Mouse (Mus musculus): ENCODE measurements at regions not wholly inside any gene's neighbourhood (a gene's known extent, or its start where the extent isn't known, plus 50 kb on each side); places are given as distances from the start of the nearest gene placed in this dataset.

GRCm38 (mm10) chr6:147686927-147687326 is 211.3 kb downstream of the Ccdc91 start:
- Histone ChIP-seq H3K36me3 (ENCODE audit: control insufficient read depth, insufficient read depth) (no peaks in the 10 kb centered on the region), H3K9ac (ENCODE audit: low read depth, low read length) (no peak overlapping the region), H3K4me1 (replicated peaks; ENCODE audit: control insufficient read depth, insufficient read depth, low read length) (no peaks in the 10 kb centered on the region), H3K9me3 (ENCODE audit: control insufficient read depth) (no peaks in the 10 kb centered on the region), H3K4me3 (ENCODE audit: low read depth, low read length) (no peak overlapping the region), H3K4me2 (replicated peaks; ENCODE audit: low read depth) (no peak overlapping the region), H3K27ac (ENCODE audit: low read depth, low read length) (no peak overlapping the region), H3K27me3 (replicated peaks; ENCODE audit: control insufficient read depth, insufficient read depth, low read length) (no peaks in the 10 kb centered on the region)
- TF ChIP-seq CTCF (IDR thresholded peaks at IDR 0.05; ENCODE audit: low read depth): peak; percentile 36
- no peak for ATAC-seq
- 71% methylated on average over 6 of the region's 6 CpGs for WGBS

- H3K9ac ChIP-seq (ENCODE audit: low read depth, low read length): no peak overlapping the region
- H3K27ac ChIP-seq (ENCODE audit: low read depth, low read length): no peak overlapping the region
- H3K27me3 ChIP-seq (replicated peaks; ENCODE audit: control insufficient read depth, insufficient read depth, low read length): no peaks in the 10 kb centered on the region
- no peaks in the 10 kb centered on the region for H3K36me3 ChIP-seq (ENCODE audit: control insufficient read depth, insufficient read depth)
- no peak for TF ChIP-seq CTCF (IDR thresholded peaks at IDR 0.05; ENCODE audit: low read depth)
- H3K9me3 ChIP-seq (ENCODE audit: control insufficient read depth): no peaks in the 10 kb centered on the region
- ATAC-seq: no peak
- no peaks in the 10 kb centered on the region for H3K4me1 ChIP-seq (replicated peaks; ENCODE audit: control insufficient read depth, insufficient read depth, low read length)
- H3K4me3 ChIP-seq (ENCODE audit: low read depth, low read length): no peak overlapping the region
- whole genome bisulfite sequencing: 100% methylated on average over 1 of the region's 1 CpGs
- H3K4me2 ChIP-seq (replicated peaks; ENCODE audit: low read depth): no peak overlapping the region
These were observed 222.6 kb downstream of the Ccdc91 start for GRCm38 (mm10) chr6:147698255-147698654.

- no peaks in the 10 kb centered on the region for H3K27me3 ChIP-seq (replicated peaks; ENCODE audit: control insufficient read depth, insufficient read depth, low read length)
- 75% methylated on average over 3 of the region's 3 CpGs for WGBS
- no peak for ATAC-seq
These were observed 223.8 kb downstream of the Ccdc91 start for GRCm38 (mm10) chr6:147699449-147699848.

DNA sequence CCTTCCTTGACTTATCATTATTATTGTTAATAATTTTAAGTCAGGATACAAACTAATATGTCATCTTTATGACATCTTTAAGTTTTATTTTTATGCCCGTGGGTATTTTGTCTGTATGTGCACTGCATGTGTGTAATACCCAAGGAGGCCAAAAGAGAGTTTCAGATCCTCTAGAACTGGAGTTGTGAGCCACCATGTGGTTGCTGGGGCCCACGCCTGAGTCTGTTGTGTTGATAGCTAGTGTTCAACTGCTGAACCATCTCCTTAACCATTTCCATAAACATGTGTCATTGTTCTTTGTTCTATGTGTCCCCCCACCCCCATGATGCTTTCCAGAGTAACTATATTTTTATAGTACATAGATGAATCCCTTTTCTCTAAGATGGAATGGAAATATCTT is 225.0 kb downstream of the Ccdc91 start:
- TF ChIP-seq CTCF (IDR thresholded peaks at IDR 0.05; ENCODE audit: low read depth): 0 out of 2 replicates have a peak, but pooled peaks have one; percentile 7
- Histone ChIP-seq H3K4me2 (replicated peaks; ENCODE audit: low read depth) (no peak overlapping the region), H3K36me3 (ENCODE audit: control insufficient read depth, insufficient read depth) (no peaks in the 10 kb centered on the region), H3K27me3 (replicated peaks; ENCODE audit: control insufficient read depth, insufficient read depth, low read length) (no peaks in the 10 kb centered on the region), H3K27ac (ENCODE audit: low read depth, low read length) (no peak overlapping the region), H3K9ac (ENCODE audit: low read depth, low read length) (no peak overlapping the region), H3K4me3 (ENCODE audit: low read depth, low read length) (no peak overlapping the region), H3K9me3 (ENCODE audit: control insufficient read depth) (no peaks in the 10 kb centered on the region), H3K4me1 (replicated peaks; ENCODE audit: control insufficient read depth, insufficient read depth, low read length) (no peaks in the 10 kb centered on the region)
- 65% methylated on average over 2 of the region's 2 CpGs for WGBS
- no peak for ATAC-seq

More at GRCm38 (mm10) chr6:147699449-147699848, 223.8 kb downstream of the Ccdc91 start:
- Histone ChIP-seq H3K4me3 (ENCODE audit: low read depth, low read length) (no peak overlapping the region), H3K9me3 (ENCODE audit: control insufficient read depth) (no peaks in the 10 kb centered on the region), H3K9ac (ENCODE audit: low read depth, low read length) (no peak overlapping the region), H3K27ac (ENCODE audit: low read depth, low read length) (no peak overlapping the region), H3K4me2 (replicated peaks; ENCODE audit: low read depth) (no peak overlapping the region), H3K36me3 (ENCODE audit: control insufficient read depth, insufficient read depth) (no peaks in the 10 kb centered on the region), H3K4me1 (replicated peaks; ENCODE audit: control insufficient read depth, insufficient read depth, low read length) (no peaks in the 10 kb centered on the region)
- no peak for TF ChIP-seq CTCF (IDR thresholded peaks at IDR 0.05; ENCODE audit: low read depth)

DNA sequence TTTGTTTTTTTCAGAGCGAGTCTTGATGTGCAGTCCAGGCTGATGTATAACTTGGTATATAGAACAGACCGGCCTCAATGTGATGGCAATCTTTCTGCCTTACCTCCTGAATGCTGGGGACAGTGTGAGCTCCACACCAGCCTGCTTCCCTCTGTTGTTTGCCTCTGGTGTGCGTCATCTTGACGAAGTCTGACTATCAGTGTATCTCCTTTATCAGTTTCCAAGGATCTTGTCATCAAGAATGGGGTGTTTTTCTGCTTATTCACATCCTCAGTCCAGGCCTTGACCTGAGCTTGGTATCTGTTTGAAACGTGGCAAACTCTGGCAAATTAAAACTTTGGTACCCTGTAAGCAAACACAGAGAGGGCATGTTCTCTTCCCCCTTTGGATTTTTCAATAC is 226.3 kb downstream of the Ccdc91 start:
- Histone ChIP-seq H3K36me3 (ENCODE audit: control insufficient read depth, insufficient read depth) (no peaks in the 10 kb centered on the region), H3K9ac (ENCODE audit: low read depth, low read length) (no peak overlapping the region), H3K4me2 (replicated peaks; ENCODE audit: low read depth) (no peak overlapping the region), H3K27me3 (replicated peaks; ENCODE audit: control insufficient read depth, insufficient read depth, low read length) (no peaks in the 10 kb centered on the region), H3K9me3 (ENCODE audit: control insufficient read depth) (no peaks in the 10 kb centered on the region), H3K27ac (ENCODE audit: low read depth, low read length) (no peak overlapping the region), H3K4me1 (replicated peaks; ENCODE audit: control insufficient read depth, insufficient read depth, low read length) (no peaks in the 10 kb centered on the region), H3K4me3 (ENCODE audit: low read depth, low read length) (no peak overlapping the region)
- no peak for TF ChIP-seq CTCF (IDR thresholded peaks at IDR 0.05; ENCODE audit: low read depth)
- no peak for ATAC-seq
- 66% methylated on average over 5 of the region's 5 CpGs for WGBS

- WGBS: 83% methylated on average over 5 of the region's 5 CpGs
- TF ChIP-seq CTCF (IDR thresholded peaks at IDR 0.05; ENCODE audit: low read depth): no peak
- Histone ChIP-seq H3K4me3 (ENCODE audit: low read depth, low read length) (no peak overlapping the region), H3K9me3 (ENCODE audit: control insufficient read depth) (no peaks in the 10 kb centered on the region), H3K4me1 (replicated peaks; ENCODE audit: control insufficient read depth, insufficient read depth, low read length) (no peaks in the 10 kb centered on the region), H3K36me3 (ENCODE audit: control insufficient read depth, insufficient read depth) (no peaks in the 10 kb centered on the region), H3K9ac (ENCODE audit: low read depth, low read length) (no peak overlapping the region), H3K27ac (ENCODE audit: low read depth, low read length) (no peak overlapping the region), H3K4me2 (replicated peaks; ENCODE audit: low read depth) (no peak overlapping the region), H3K27me3 (replicated peaks; ENCODE audit: control insufficient read depth, insufficient read depth, low read length) (no peaks in the 10 kb centered on the region)
- ATAC-seq: no peak
These were observed 228.7 kb downstream of the Ccdc91 start for GRCm38 (mm10) chr6:147704297-147704696.

- Histone ChIP-seq H3K4me1 (replicated peaks; ENCODE audit: control insufficient read depth, insufficient read depth, low read length) (no peaks in the 10 kb centered on the region), H3K4me2 (replicated peaks; ENCODE audit: low read depth) (no peak overlapping the region), H3K4me3 (ENCODE audit: low read depth, low read length) (no peak overlapping the region), H3K9ac (ENCODE audit: low read depth, low read length) (no peak overlapping the region), H3K27ac (ENCODE audit: low read depth, low read length) (no peak overlapping the region), H3K27me3 (replicated peaks; ENCODE audit: control insufficient read depth, insufficient read depth, low read length) (no peaks in the 10 kb centered on the region), H3K9me3 (ENCODE audit: control insufficient read depth) (no peaks in the 10 kb centered on the region), H3K36me3 (ENCODE audit: control insufficient read depth, insufficient read depth) (no peaks in the 10 kb centered on the region)
- no peak for ATAC-seq
- 60% methylated on average over 3 of the region's 3 CpGs for WGBS
- TF ChIP-seq CTCF (IDR thresholded peaks at IDR 0.05; ENCODE audit: low read depth): no peak
These were observed 230.3 kb downstream of the Ccdc91 start for GRCm38 (mm10) chr6:147705936-147706335.
